Mouse (Mus musculus): ENCODE measurements around the gene Mmd. TPM values are rescaled to one million over a fixed set of nuclear protein-coding genes. Genes with fewer than 3 reads are reported as not detected.

Mmd gene
- polyA plus RNA-seq, 1 experiment from 2014 or later = 36.1 TPM

GRCm38 (mm10) chr11:90230671-90231070 is 18.6 kb upstream of the Mmd start:
- H3K9ac ChIP-seq (replicated peaks; ENCODE audit: low read length) = no peak overlapping the region

GRCm38 (mm10) chr11:90231631-90232030 is 17.6 kb upstream of the Mmd start:
- Histone ChIP-seq H3K4me1 (ENCODE audit: insufficient read depth, low read length) (peaks cover 14% of the 10 kb centered on the region), H3K27ac (ENCODE audit: low read length) (peak overlapping the region; percentile 76), H3K4me3 (ENCODE audit: low read length) (no peak overlapping the region), H3K9ac (replicated peaks; ENCODE audit: low read length) (no peak overlapping the region), H3K27me3 (ENCODE audit: insufficient read depth, low read length) (no peaks in the 10 kb centered on the region), H3K36me3 (ENCODE audit: insufficient read depth, low read length) (no peaks in the 10 kb centered on the region), H3K4me2 (replicated peaks; ENCODE audit: low read depth, low read length) (no peak overlapping the region), H3K9me3 (ENCODE audit: low read length) (no peaks in the 10 kb centered on the region)
- 38% methylated on average over 2 of the region's 2 CpGs for WGBS
- no peak for ATAC-seq (ENCODE audit: low FRiP score, low TSS enrichment)

More at GRCm38 (mm10) chr11:90230671-90231070, 18.6 kb upstream of the Mmd start:
- no peaks in the 10 kb centered on the region for H3K27me3 ChIP-seq (ENCODE audit: insufficient read depth, low read length)
- H3K4me1 ChIP-seq (ENCODE audit: insufficient read depth, low read length) = peaks cover 14% of the 10 kb centered on the region
- WGBS = 72% methylated on average over 2 of the region's 2 CpGs
- H3K4me2 ChIP-seq (replicated peaks; ENCODE audit: low read depth, low read length) = no peak overlapping the region
- peak; percentile 35; the same call in 1 of the 2 replicates for ATAC-seq (ENCODE audit: low FRiP score, low TSS enrichment)
- no peaks in the 10 kb centered on the region for H3K36me3 ChIP-seq (ENCODE audit: insufficient read depth, low read length)
- H3K4me3 ChIP-seq (ENCODE audit: low read length) = no peak overlapping the region
- H3K9me3 ChIP-seq (ENCODE audit: low read length) = no peaks in the 10 kb centered on the region
- peak overlapping the region; percentile 76 for H3K27ac ChIP-seq (ENCODE audit: low read length)

- Histone ChIP-seq H3K4me2 (replicated peaks; ENCODE audit: low read depth, low read length) (no peak overlapping the region), H3K9ac (replicated peaks; ENCODE audit: low read length) (no peak overlapping the region), H3K9me3 (ENCODE audit: low read length) (no peaks in the 10 kb centered on the region), H3K27ac (ENCODE audit: low read length) (peak overlapping the region; percentile 65), H3K36me3 (ENCODE audit: insufficient read depth, low read length) (no peaks in the 10 kb centered on the region), H3K27me3 (ENCODE audit: insufficient read depth, low read length) (no peaks in the 10 kb centered on the region), H3K4me3 (ENCODE audit: low read length) (no peak overlapping the region), H3K4me1 (ENCODE audit: insufficient read depth, low read length) (peaks cover 14% of the 10 kb centered on the region)
- WGBS = 12% methylated on average over 4 of the region's 4 CpGs
- peak; percentile 74; the same call in 1 of the 2 replicates for ATAC-seq (ENCODE audit: low FRiP score, low TSS enrichment)
Observed at GRCm38 (mm10) chr11:90232685-90233084, 16.6 kb upstream of the Mmd start.

GRCm38 (mm10) chr11:90235221-90235620 is 14.0 kb upstream of the Mmd start:
- Histone ChIP-seq H3K4me3 (ENCODE audit: low read length) (no peak overlapping the region), H3K27me3 (ENCODE audit: insufficient read depth, low read length) (no peaks in the 10 kb centered on the region), H3K4me2 (replicated peaks; ENCODE audit: low read depth, low read length) (no peak overlapping the region), H3K27ac (ENCODE audit: low read length) (no peak overlapping the region), H3K9ac (replicated peaks; ENCODE audit: low read length) (no peak overlapping the region), H3K9me3 (ENCODE audit: low read length) (no peaks in the 10 kb centered on the region), H3K4me1 (ENCODE audit: insufficient read depth, low read length) (peaks cover 9% of the 10 kb centered on the region), H3K36me3 (ENCODE audit: insufficient read depth, low read length) (no peaks in the 10 kb centered on the region)
- WGBS = 77% methylated on average over 5 of the region's 5 CpGs
- no peak for ATAC-seq (ENCODE audit: low FRiP score, low TSS enrichment)

GRCm38 (mm10) chr11:90237616-90238015 is 11.6 kb upstream of the Mmd start:
- no peak overlapping the region for H3K9ac ChIP-seq (replicated peaks; ENCODE audit: low read length)
- WGBS = 83% methylated on average over 5 of the region's 5 CpGs
- no peaks in the 10 kb centered on the region for H3K36me3 ChIP-seq (ENCODE audit: insufficient read depth, low read length)
- no peaks in the 10 kb centered on the region for H3K9me3 ChIP-seq (ENCODE audit: low read length)
- no peak overlapping the region for H3K4me3 ChIP-seq (ENCODE audit: low read length)
- no peak for ATAC-seq (ENCODE audit: low FRiP score, low TSS enrichment)
- no peaks in the 10 kb centered on the region for H3K4me1 ChIP-seq (ENCODE audit: insufficient read depth, low read length)
- H3K4me2 ChIP-seq (replicated peaks; ENCODE audit: low read depth, low read length) = no peak overlapping the region
- no peak overlapping the region for H3K27ac ChIP-seq (ENCODE audit: low read length)
- no peaks in the 10 kb centered on the region for H3K27me3 ChIP-seq (ENCODE audit: insufficient read depth, low read length)

- Histone ChIP-seq H3K27ac (ENCODE audit: low read length) (no peak overlapping the region), H3K27me3 (ENCODE audit: insufficient read depth, low read length) (no peaks in the 10 kb centered on the region), H3K36me3 (ENCODE audit: insufficient read depth, low read length) (no peaks in the 10 kb centered on the region), H3K4me1 (ENCODE audit: insufficient read depth, low read length) (no peaks in the 10 kb centered on the region), H3K4me2 (replicated peaks; ENCODE audit: low read depth, low read length) (no peak overlapping the region), H3K4me3 (ENCODE audit: low read length) (no peak overlapping the region), H3K9ac (replicated peaks; ENCODE audit: low read length) (no peak overlapping the region), H3K9me3 (ENCODE audit: low read length) (no peaks in the 10 kb centered on the region)
- WGBS = 39% methylated on average over 2 of the region's 2 CpGs
- ATAC-seq (ENCODE audit: low FRiP score, low TSS enrichment) = no peak
Observed at GRCm38 (mm10) chr11:90238657-90239056, 10.6 kb upstream of the Mmd start.

GRCm38 (mm10) chr11:90240652-90241330 is 8.5 kb upstream of the Mmd start:
- Histone ChIP-seq H3K9ac (replicated peaks; ENCODE audit: low read length) (no peak overlapping the region), H3K27me3 (ENCODE audit: insufficient read depth, low read length) (no peaks in the 10 kb centered on the region), H3K4me1 (ENCODE audit: insufficient read depth, low read length) (no peaks in the 10 kb centered on the region), H3K9me3 (ENCODE audit: low read length) (no peaks in the 10 kb centered on the region), H3K27ac (ENCODE audit: low read length) (0 out of 2 replicates have a peak overlapping the region, but pooled peaks have one; percentile 3), H3K36me3 (ENCODE audit: insufficient read depth, low read length) (no peaks in the 10 kb centered on the region), H3K4me2 (replicated peaks; ENCODE audit: low read depth, low read length) (no peak overlapping the region), H3K4me3 (ENCODE audit: low read length) (no peak overlapping the region)
- no peak for ATAC-seq (ENCODE audit: low FRiP score, low TSS enrichment)
- WGBS = 25% methylated on average over 6 of the region's 6 CpGs

GRCm38 (mm10) chr11:90241874-90242273 is 7.4 kb upstream of the Mmd start:
- Histone ChIP-seq H3K4me3 (ENCODE audit: low read length) (no peak overlapping the region), H3K9ac (replicated peaks; ENCODE audit: low read length) (no peak overlapping the region), H3K27me3 (ENCODE audit: insufficient read depth, low read length) (no peaks in the 10 kb centered on the region), H3K9me3 (ENCODE audit: low read length) (no peaks in the 10 kb centered on the region), H3K36me3 (ENCODE audit: insufficient read depth, low read length) (no peaks in the 10 kb centered on the region), H3K4me2 (replicated peaks; ENCODE audit: low read depth, low read length) (no peak overlapping the region), H3K27ac (ENCODE audit: low read length) (no peak overlapping the region), H3K4me1 (ENCODE audit: insufficient read depth, low read length) (no peaks in the 10 kb centered on the region)
- no peak for ATAC-seq (ENCODE audit: low FRiP score, low TSS enrichment)
- WGBS = 86% methylated on average over 2 of the region's 2 CpGs

GRCm38 (mm10) chr11:90243300-90243699 is 6.0 kb upstream of the Mmd start:
- H3K4me1 ChIP-seq (ENCODE audit: insufficient read depth, low read length) = no peaks in the 10 kb centered on the region
- H3K9ac ChIP-seq (replicated peaks; ENCODE audit: low read length) = no peak overlapping the region
- no peaks in the 10 kb centered on the region for H3K36me3 ChIP-seq (ENCODE audit: insufficient read depth, low read length)
- no peak overlapping the region for H3K4me2 ChIP-seq (replicated peaks; ENCODE audit: low read depth, low read length)
- WGBS = 98% methylated on average over 2 of the region's 2 CpGs
- no peak overlapping the region for H3K27ac ChIP-seq (ENCODE audit: low read length)
- no peaks in the 10 kb centered on the region for H3K9me3 ChIP-seq (ENCODE audit: low read length)
- no peaks in the 10 kb centered on the region for H3K27me3 ChIP-seq (ENCODE audit: insufficient read depth, low read length)
- no peak overlapping the region for H3K4me3 ChIP-seq (ENCODE audit: low read length)
- no peak for ATAC-seq (ENCODE audit: low FRiP score, low TSS enrichment)

- WGBS = 76% methylated on average over 6 of the region's 6 CpGs
- no peak for ATAC-seq (ENCODE audit: low FRiP score, low TSS enrichment)
- H3K27me3 ChIP-seq (ENCODE audit: insufficient read depth, low read length) = no peaks in the 10 kb centered on the region
Observed at GRCm38 (mm10) chr11:90245630-90246029, 3.6 kb upstream of the Mmd start.

More at GRCm38 (mm10) chr11:90245630-90246029, 3.6 kb upstream of the Mmd start:
- no peak overlapping the region for H3K4me3 ChIP-seq (ENCODE audit: low read length)
- H3K4me2 ChIP-seq (replicated peaks; ENCODE audit: low read depth, low read length) = no peak overlapping the region
- no peaks in the 10 kb centered on the region for H3K9me3 ChIP-seq (ENCODE audit: low read length)
- H3K4me1 ChIP-seq (ENCODE audit: insufficient read depth, low read length) = peaks cover 12% of the 10 kb centered on the region; the same call in 1 of the 2 replicates
- H3K27ac ChIP-seq (ENCODE audit: low read length) = no peak overlapping the region
- H3K9ac ChIP-seq (replicated peaks; ENCODE audit: low read length) = no peak overlapping the region
- H3K36me3 ChIP-seq (ENCODE audit: insufficient read depth, low read length) = no peaks in the 10 kb centered on the region
